Mouse (Mus musculus): ENCODE data around the gene Rwdd2a. TPM values are rescaled to one million over a fixed set of nuclear protein-coding genes. Genes with fewer than 3 reads are reported as not detected.
"Not testable (repeated sequence)": the region's sequence is repeated elsewhere in the genome, so short reads cannot be mapped to it uniquely, and the experiment has no call there.

Gene Rwdd2a
- total RNA-seq, 2 experiments from 2014 or later, result 0.55 to 0.59 TPM

GRCm38 (mm10) chr9:86583740-86584139 is 11.9 kb downstream of the Rwdd2a start:
- intact Hi-C loops (cut with DNase I; ENCODE audit: low total_unique reads), result no loop called here
- peak; percentile 62 for DNase-seq

- intact Hi-C loops (cut with DNase I; ENCODE audit: low total_unique reads), result no loop called here
- no peak for DNase-seq
Measured at GRCm38 (mm10) chr9:86587019-86587795, 15.4 kb downstream of the Rwdd2a start.

GRCm38 (mm10) chr9:86592676-86593668 is 21.2 kb downstream of the Rwdd2a start:
- intact Hi-C loops (cut with DNase I; ENCODE audit: low total_unique reads), result loop anchor here (5.0 to 10.0 kb wide), 2 partner anchors 154 to 202 kb away; no protein-coding TSS in a partner anchor
- no peak for DNase-seq

GRCm38 (mm10) chr9:86594357-86594767 is 22.6 kb downstream of the Rwdd2a start:
- intact Hi-C loops (cut with DNase I; ENCODE audit: low total_unique reads), result loop anchor here (5.0 to 10.0 kb wide), 2 partner anchors 153 to 200 kb away; no protein-coding TSS in a partner anchor
- DNase-seq, result not testable (repeated sequence)

- intact Hi-C loops (cut with DNase I; ENCODE audit: low total_unique reads), result loop anchor here (10.0 kb wide), 1 partner anchor 198 kb away; no protein-coding TSS in a partner anchor
- DNase-seq, result not testable (repeated sequence)
Measured at GRCm38 (mm10) chr9:86596983-86597382, 25.2 kb downstream of the Rwdd2a start.

GRCm38 (mm10) chr9:86599723-86600303 is 28.0 kb downstream of the Rwdd2a start:
- DNase-seq, result no peak

GRCm38 (mm10) chr9:86605776-86606175 is 34.0 kb downstream of the Rwdd2a start:
- DNase-seq, result no peak
- intact Hi-C loops (cut with DNase I; ENCODE audit: low total_unique reads), result no loop called here

More at GRCm38 (mm10) chr9:86599723-86600303, 28.0 kb downstream of the Rwdd2a start:
- intact Hi-C loops (cut with DNase I; ENCODE audit: low total_unique reads), result loop anchor here (10.0 kb wide), 1 partner anchor 195 kb away; no protein-coding TSS in a partner anchor

- DNase-seq, result no peak
- intact Hi-C loops (cut with DNase I; ENCODE audit: low total_unique reads), result no loop called here
Measured at GRCm38 (mm10) chr9:86612091-86612490, 40.3 kb downstream of the Rwdd2a start.

- intact Hi-C loops (cut with DNase I; ENCODE audit: low total_unique reads), result no loop called here
- DNase-seq, result no peak
Measured at GRCm38 (mm10) chr9:86615765-86616164, 44.0 kb downstream of the Rwdd2a start.

- intact Hi-C loops (cut with DNase I; ENCODE audit: low total_unique reads), result no loop called here
- no peak for DNase-seq
Measured at GRCm38 (mm10) chr9:86617837-86618492, 46.2 kb downstream of the Rwdd2a start.

GRCm38 (mm10) chr9:86619341-86620139 is 47.7 kb downstream of the Rwdd2a start:
- no peak for DNase-seq
- intact Hi-C loops (cut with DNase I; ENCODE audit: low total_unique reads), result no loop called here

- DNase-seq, result no peak
- intact Hi-C loops (cut with DNase I; ENCODE audit: low total_unique reads), result no loop called here
Measured at GRCm38 (mm10) chr9:86622062-86622461, 50.3 kb downstream of the Rwdd2a start.

GRCm38 (mm10) chr9:86624039-86624438 is 52.2 kb downstream of the Rwdd2a start:
- intact Hi-C loops (cut with DNase I; ENCODE audit: low total_unique reads), result no loop called here
- DNase-seq, result peak; percentile 5

Other genes starting within 250 kb of the Rwdd2a start
- 1 to 10 TPM; 2.5 to 4.4 TPM for gene Ube2cbp, start 107.0 kb upstream of the Rwdd2a start, total RNA-seq (2021)
- 10 to 100 TPM in 1 of 2 experiments, 1 to 10 TPM in 1; 9.2 to 11.4 TPM for gene Dop1a, start 104.8 kb upstream of the Rwdd2a start, total RNA-seq (2021)
- 1 to 10 TPM; 5.7 to 6.4 TPM for gene Pgm3, start 149 bp upstream of the Rwdd2a start, total RNA-seq (2021)
- gene Me1, start 124.0 kb downstream of the Rwdd2a start, total RNA-seq (2021), result 10 to 100 TPM; 44.0 to 53.4 TPM
- 1 to 10 TPM; 1.1 to 2.7 TPM for gene Prss35, start 171.7 kb downstream of the Rwdd2a start, total RNA-seq (2021)